Mouse (Mus musculus) left cerebral cortex, adult 8-10 months (tissue): ENCODE data around the gene Brap. TPM values are rescaled to one million over a fixed set of nuclear protein-coding genes. Genes with fewer than 3 reads are reported as not detected.

Experiments used
- DNase-seq, 2 experiments: peaks; one replicate each; pipeline ENCODE4 v3.0.0; 2022; ENCODE audit warnings: low spot score in 2 of 2
- total RNA-seq, 4 experiments: library from RNA; stranded (reverse); gene quantifications; 2 replicates each; pipeline ENCODE4 v1.2.4; 2022

Brap gene
- total RNA-seq, 4 experiments from 2014 or later: 58.0 to 65.2 (median 60.9) TPM

- DNase-seq: no peak
Measured at GRCm38 (mm10) chr5:121714331-121714730, 54.0 kb downstream of the Brap start.

DNA sequence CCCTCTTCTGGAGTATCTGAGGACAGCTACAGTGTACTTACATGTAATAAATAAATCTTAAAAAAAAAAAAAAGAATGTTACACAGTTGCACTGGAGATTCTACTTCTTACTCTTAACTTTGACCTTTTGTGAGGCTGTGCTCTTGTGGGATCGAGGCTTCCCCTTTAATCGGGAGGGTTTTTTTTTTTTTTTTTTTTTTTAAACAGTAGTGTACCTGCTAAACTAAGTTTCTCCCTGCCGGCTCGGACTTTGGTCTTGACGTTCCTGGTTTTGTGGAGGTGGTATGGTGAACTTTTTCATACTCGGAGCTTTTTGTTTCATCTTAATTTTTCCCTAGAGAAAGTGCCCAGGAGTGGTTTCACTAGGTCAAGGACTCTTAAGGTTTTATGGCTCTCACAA, 54.6 kb downstream of the Brap start:
- DNase-seq: no peak

GRCm38 (mm10) chr5:121718462-121718861, 58.1 kb downstream of the Brap start:
- DNase-seq: no peak

GRCm38 (mm10) chr5:121720888-121721585, 60.7 kb downstream of the Brap start:
- DNase-seq: no peak

DNA sequence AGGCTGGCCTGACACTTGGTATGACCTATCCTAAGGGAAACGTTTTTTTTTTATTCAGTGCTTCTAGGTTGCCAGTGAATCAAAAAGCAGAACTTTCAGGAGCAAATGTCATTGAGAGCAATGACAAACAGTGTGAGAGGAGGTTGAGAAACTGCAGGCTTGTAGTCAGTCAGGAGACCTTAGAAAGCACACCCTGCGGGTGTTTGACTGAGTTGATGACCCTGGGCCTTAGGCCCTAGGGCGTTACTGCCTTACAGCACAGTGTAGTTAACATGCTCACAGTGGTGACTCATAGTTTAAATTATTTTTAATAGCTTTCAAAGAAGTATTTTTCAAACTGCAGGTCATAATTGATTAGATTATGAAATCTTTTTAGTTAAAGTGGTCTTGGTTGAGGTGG, 61.5 kb downstream of the Brap start:
- DNase-seq: no peak

GRCm38 (mm10) chr5:121724678-121725077, 64.3 kb downstream of the Brap start:
- no peak for DNase-seq

DNA sequence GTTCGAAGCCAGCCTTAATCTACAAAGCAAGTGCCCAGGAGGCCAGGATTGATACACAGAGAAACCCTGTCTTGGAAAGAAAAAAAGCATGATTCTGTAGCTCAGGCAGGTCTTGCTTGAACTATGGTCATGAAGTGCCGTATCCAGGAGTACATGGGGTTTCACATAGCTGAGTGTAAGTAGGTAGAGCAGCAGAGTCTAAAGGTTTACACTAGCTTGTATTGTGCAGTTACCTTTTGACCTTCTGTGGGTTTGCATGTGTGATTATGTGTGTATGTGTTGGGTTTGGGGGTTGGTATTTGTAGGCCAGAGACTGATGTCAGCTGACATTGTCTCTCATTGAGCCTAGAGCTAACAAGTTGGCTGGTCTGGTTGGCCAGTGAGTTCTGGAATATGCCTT, 69.7 kb downstream of the Brap start:
- no peak for DNase-seq

DNA sequence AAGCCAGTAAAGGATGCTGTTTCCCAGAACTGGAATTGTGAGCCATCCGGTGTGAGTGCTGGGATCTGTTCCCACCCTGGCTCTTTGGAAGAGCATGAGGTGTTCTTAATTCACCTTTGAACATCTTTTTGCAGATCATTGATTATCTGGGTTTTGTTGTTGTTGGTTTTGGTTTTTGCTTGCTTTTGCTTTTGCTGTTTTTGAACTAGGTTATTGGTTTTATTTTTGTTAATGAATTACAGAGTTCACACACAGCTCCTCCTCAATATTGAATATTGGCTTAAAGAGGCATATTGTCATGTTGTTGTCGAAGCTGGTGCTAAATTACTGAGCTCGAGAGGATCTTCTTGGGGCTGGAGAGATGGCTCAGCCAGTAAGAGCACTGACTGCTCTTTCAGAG, 76.3 kb downstream of the Brap start:
- DNase-seq: no peak

Other genes with a start within 250 kb of the Brap start
- gene Tmem116, start 208.7 kb upstream of the Brap start, total RNA-seq: 10 to 100 TPM in 1 of 4 experiments, 1 to 10 TPM in 3; 6.6 to 10.1 (median 7.8) TPM
- 100 to 1,000 TPM; 116 to 148 (median 130) TPM for gene Erp29, start 208.1 kb upstream of the Brap start, total RNA-seq
- not detected for gene Adam1b, start 157.1 kb upstream of the Brap start, total RNA-seq
- 10 to 100 TPM in 3 of 4 experiments, 1 to 10 TPM in 1; 8.7 to 12.4 (median 11.5) TPM for gene Adam1a, start 115.1 kb upstream of the Brap start, total RNA-seq
- gene Gm42878, start 115.1 kb upstream of the Brap start, total RNA-seq: not detected
- gene Mapkapk5, start 114.7 kb upstream of the Brap start, total RNA-seq: 10 to 100 TPM; 66.6 to 79.0 (median 74.5) TPM
- 100 to 1,000 TPM; 131 to 154 (median 140) TPM for gene Aldh2, start 66.7 kb upstream of the Brap start, total RNA-seq
- 1 to 10 TPM; 6.4 to 8.2 (median 6.7) TPM for gene Acad12, start 41.6 kb upstream of the Brap start, total RNA-seq
- gene Acad10, start within 50 bp of the Brap start, total RNA-seq: 1 to 10 TPM; 3.9 to 5.6 (median 4.6) TPM
- 100 to 1,000 TPM; 199 to 223 (median 216) TPM for gene Atxn2, start 50.8 kb downstream of the Brap start, total RNA-seq
- gene Sh2b3, start 177.1 kb downstream of the Brap start, total RNA-seq: 10 to 100 TPM; 17.9 to 22.1 (median 19.9) TPM
- 10 to 100 TPM in 2 of 4 experiments, 1 to 10 TPM in 2; 9.3 to 11.0 (median 9.7) TPM for gene Pheta1, start 188.4 kb downstream of the Brap start, total RNA-seq